Mouse (Mus musculus) heart, postnatal 4 days (tissue): ENCODE results near the gene Akap7. TPM values are rescaled to one million over a fixed set of nuclear protein-coding genes. Genes with fewer than 3 reads are reported as not detected.
A peak's percentile ranks its signal among the peaks of the same experiment; 100 is the strongest.
"Not testable (repeated sequence)": the region's sequence is repeated elsewhere in the genome, so short reads cannot be mapped to it uniquely, and the experiment has no call there.

ENCODE experiments used
- DNase-seq: peaks from one replicate; pipeline ENCODE4 v3.0.0; 2021
- total RNA-seq, 2 experiments: library from RNA; stranded (reverse); gene quantifications; 2 replicates each; pipeline ENCODE4 v1.2.3; 2021

Gene Akap7
- total RNA-seq, 2 experiments from 2014 or later: 48.1 to 52.5 TPM

- not testable (repeated sequence) for DNase-seq
Observed at GRCm38 (mm10) chr10:25186240-25186639, 121.4 kb downstream of the Akap7 start.

GRCm38 (mm10) chr10:25185691-25186090, 122.0 kb downstream of the Akap7 start:
- DNase-seq: no peak

- DNase-seq: no peak
Observed at GRCm38 (mm10) chr10:25184819-25185603, 122.7 kb downstream of the Akap7 start.

- no peak for DNase-seq
Observed at GRCm38 (mm10) chr10:25183271-25183670, 124.4 kb downstream of the Akap7 start.

- DNase-seq: no peak
Observed at GRCm38 (mm10) chr10:25179030-25179429, 128.6 kb downstream of the Akap7 start.

GRCm38 (mm10) chr10:25177270-25177669, 130.4 kb downstream of the Akap7 start:
- DNase-seq: no peak

- no peak for DNase-seq
Observed at GRCm38 (mm10) chr10:25174872-25175271, 132.8 kb downstream of the Akap7 start.

GRCm38 (mm10) chr10:25167365-25168194, 140.1 kb downstream of the Akap7 start:
- no peak for DNase-seq

GRCm38 (mm10) chr10:25163510-25163909, 144.2 kb downstream of the Akap7 start:
- not testable (repeated sequence) for DNase-seq

- no peak for DNase-seq
Observed at GRCm38 (mm10) chr10:25161701-25162100, 146.0 kb downstream of the Akap7 start.

GRCm38 (mm10) chr10:25158651-25159050, 149.0 kb downstream of the Akap7 start:
- DNase-seq: no peak

GRCm38 (mm10) chr10:25157339-25157738, 150.3 kb downstream of the Akap7 start:
- no peak for DNase-seq

GRCm38 (mm10) chr10:25154225-25154624, 153.4 kb downstream of the Akap7 start:
- DNase-seq: no peak

- no peak for DNase-seq
Observed at GRCm38 (mm10) chr10:25151172-25151800, 156.4 kb downstream of the Akap7 start.

- no peak for DNase-seq
Observed at GRCm38 (mm10) chr10:25145851-25146250, 161.8 kb downstream of the Akap7 start.

- DNase-seq: no peak
Observed at GRCm38 (mm10) chr10:25144787-25145761, 162.6 kb downstream of the Akap7 start.

GRCm38 (mm10) chr10:25141781-25142180, 165.9 kb downstream of the Akap7 start:
- DNase-seq: no peak

- DNase-seq: peak; percentile 63
Observed at GRCm38 (mm10) chr10:25140155-25140755, 167.4 kb downstream of the Akap7 start.

GRCm38 (mm10) chr10:25133581-25133980, 174.1 kb downstream of the Akap7 start:
- no peak for DNase-seq

GRCm38 (mm10) chr10:25128455-25128863, 179.2 kb downstream of the Akap7 start:
- DNase-seq: peak; percentile 11

- DNase-seq: no peak
Observed at GRCm38 (mm10) chr10:25126035-25126434, 181.6 kb downstream of the Akap7 start.
